Mouse (Mus musculus): ENCODE results near the gene Cd300lf.

Gene Cd300lf

DNA sequence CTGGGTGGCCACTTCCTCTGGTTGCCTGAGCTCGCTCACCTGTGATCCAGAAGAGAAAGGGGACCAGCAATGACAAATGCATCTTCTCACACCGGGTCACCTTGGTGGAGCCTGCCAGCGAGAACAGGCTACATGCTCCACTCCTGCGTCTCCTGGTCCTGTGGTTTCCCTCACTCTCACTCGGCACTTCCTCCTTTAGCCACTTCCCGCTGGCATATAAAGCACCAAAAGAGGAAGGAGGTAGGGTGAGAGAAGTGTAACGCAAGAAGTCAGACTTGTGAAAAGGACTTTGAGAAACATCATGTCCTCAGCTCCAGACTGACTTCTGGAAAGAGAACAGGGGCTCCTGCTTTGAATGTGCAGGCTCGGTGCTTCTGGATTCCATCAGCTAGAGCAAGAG lies at the start of gene Cd300lf:
Cd300lf (minus strand) TSS at position 193 of the 400 bp plus-strand sequence.
- no peak for DNase-seq (ENCODE audit: inconsistent ontology term)

DNA sequence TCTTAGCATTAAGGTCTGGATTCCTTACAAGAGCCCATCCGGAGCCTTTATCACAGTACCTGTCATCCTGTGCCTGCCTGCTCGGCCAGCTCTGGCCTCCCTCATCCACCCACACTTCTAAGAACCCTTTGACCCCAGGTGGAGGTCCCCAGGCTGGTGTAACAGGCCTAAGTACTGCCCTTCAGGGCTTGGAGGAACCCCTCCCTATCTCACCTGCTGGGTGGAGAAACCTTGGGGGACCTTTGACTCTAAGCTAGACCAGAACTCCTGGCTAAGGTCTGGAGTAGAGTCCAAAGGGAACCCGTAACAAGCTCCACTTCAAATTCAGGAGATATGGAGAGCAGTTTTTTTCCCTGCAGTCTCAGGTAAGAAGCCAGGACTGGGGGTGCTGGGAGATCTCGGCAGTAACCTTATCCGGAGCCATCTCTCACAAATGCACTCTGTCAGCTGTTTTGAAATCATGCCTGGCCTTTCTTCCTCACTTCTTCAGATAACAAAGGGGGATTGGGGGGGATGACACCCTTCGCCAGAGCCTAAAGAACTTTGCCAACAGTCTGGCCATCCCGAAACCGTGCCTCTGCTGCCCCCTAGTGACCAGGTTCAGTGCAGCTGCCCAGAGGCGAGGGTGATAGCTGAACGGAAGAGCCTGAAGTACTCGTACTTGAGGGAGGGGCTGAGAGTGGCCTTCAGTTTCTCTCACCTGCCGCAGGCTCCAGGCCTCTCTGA lies 48.3 kb upstream of the Cd300lf start:
- peak; percentile 74 for DNase-seq (ENCODE audit: inconsistent ontology term)

DNA sequence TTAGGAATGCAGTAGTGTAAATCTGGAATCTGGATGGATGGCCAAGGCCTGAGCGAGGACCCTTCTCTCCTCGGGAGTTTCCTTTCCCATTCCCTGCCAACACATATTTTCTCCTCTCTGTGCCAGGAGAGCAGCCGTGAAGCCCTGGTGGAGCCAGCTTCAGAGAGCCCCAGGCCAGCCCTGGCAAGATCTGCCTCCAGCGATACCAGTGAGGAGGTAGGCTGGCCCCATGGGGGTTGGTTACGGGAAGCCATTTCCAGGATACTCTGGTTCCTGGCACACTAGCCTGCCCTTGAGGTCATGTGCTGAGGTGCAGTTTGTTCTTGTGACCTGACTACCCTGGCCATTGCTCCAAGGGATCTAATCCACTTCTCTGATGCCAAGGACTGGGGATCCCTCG lies 46.1 kb upstream of the Cd300lf start:
- no peak for DNase-seq (ENCODE audit: inconsistent ontology term)

DNA sequence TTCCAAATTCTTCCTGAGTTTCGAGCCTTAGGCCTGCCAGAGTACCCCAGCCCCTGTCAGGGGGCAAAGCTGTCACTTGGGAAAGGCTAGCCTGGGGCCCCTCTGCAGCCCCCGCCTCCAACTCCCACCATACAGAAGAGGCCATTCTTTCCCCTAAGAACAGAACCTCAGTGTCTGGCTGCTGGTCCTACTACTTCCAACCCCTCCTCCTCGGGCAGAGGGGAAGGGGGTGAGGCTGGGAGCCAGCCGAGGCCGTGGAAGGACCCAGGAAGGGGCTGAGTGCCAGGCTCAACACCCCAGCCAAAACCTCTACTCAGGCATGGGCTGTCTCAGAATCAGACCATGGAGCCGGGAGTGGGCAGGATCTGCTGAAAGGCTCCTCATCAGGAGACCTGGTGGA lies 45.4 kb upstream of the Cd300lf start:
- DNase-seq (ENCODE audit: inconsistent ontology term) = no peak

DNA sequence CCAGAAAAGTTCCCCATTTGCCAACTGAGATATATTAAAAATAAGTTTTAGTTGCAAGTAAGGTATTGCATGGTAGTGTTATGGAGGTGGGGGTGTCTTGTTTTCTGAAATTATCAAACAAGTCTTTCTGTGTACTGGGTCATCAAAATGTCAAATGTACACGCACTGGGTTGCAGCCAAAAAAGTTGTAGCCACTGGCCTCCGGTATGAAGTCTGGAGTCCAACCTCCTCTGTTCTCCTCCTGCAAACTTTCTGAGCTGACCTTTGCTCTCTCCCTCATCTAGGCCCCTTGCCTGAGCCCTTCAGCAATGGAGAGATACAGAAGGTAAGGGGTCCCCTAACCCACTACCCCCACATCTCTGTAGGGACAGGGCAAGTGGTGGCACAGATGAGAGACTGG lies 45.0 kb upstream of the Cd300lf start:
- no peak for DNase-seq (ENCODE audit: inconsistent ontology term)

DNA sequence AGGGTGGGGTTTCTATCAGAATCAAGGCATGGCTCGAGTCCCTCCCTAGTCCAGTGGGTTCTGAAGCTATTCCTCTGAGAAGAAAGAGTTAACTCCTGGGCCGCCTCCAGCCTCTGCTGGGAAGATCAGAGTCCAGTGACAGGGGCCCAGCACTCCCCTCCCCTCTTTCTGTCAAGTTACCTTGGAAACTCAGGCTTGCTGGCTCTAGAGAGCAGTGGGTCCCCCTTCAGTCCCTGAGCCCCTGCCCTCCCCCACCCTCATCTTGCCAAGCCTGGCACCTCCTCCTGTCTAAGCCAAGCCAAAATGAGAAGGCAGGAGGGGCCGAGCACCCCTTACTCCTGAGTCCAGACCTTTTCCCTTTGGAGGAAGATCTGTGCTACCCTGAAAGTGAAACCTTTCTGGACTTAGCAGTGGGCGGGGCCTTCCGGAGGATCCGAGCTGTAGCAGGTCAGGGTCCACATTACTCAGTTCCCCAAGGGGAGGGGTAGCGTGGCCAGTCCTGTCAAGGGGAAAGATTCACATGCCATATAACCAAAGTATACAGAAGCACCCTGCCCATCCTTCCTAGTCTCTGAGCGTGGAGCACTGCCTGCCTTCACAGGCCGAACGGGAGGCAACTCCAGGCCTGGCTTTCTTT lies 43.9 kb upstream of the Cd300lf start:
- DNase-seq (ENCODE audit: inconsistent ontology term) = peak; percentile 45

DNA sequence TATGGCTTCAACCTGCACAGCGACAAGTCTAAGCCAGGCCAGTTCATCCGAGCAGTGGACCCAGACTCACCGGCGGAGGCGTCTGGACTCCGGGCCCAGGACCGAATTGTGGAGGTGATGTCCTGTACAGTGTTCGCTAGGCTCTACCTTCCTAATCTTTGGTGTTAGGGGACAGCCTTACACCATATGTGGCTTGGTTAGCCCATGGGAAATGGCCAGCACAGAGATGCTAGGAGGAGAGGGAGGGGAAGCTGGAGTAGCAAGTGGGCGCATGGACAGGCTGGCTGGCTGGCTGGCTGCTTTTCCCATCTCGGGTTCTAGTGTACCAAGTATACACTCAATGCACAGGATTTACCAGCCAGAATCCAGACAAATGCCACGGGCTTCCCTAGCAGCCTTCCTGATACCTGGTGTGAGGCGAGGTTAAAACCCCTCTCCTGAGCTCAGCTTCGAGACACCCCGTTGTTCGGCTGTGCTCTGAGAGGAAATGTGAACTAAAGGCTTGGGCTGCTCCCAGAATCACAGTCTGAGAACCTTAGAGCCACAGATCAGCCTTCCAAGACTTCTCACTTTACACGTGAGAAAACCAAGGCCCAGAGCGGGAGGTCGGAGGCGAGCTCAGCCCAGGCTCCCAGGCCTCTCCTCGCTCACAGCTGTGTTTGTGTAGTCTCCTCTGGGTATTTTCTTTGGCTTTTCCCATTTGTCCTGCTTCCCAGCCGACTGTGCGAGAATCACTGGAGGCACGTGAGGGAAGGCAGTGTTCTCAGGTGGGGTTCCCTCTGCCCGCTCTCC lies 42.8 kb upstream of the Cd300lf start:
- no peak for DNase-seq (ENCODE audit: inconsistent ontology term)

DNA sequence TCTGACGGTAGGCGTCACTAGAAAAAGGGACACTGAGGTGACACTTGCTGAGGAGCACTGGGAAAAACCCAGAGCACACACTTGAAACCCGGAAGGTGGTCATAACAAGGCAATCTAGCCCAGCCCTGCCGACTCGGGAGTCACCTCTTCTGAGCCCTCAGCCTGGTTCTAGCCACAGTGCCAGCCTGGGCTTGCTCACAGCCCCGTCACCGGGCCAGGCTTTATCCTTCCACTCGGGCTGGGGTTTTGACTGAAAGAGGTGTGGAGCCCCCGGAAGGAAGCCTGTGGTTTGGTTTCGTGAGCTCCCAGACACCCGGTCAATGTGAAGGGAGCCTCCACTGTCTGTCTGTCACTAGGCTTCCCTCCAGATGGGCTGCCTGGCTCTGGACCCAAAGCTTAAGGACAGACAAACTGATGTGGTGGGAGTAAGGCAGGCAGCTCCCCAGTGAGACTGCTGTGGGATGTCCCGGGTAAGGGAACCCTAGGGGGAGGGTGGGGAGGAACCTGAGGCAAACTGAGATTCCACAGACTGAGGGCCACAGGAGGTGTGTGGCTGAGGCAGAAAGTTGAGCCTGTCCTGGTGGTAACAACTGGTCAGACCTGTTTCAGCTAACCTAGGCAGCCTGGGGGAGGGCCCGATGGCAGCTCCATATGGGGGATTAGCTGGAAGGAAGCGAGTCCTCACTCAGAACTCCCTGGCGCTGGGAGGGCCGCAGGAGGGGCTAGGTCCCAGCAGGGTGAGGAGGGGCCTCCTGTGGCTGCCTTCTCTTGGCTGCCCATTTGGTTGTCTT lies 40.0 kb upstream of the Cd300lf start:
- DNase-seq (ENCODE audit: inconsistent ontology term) = no peak

DNA sequence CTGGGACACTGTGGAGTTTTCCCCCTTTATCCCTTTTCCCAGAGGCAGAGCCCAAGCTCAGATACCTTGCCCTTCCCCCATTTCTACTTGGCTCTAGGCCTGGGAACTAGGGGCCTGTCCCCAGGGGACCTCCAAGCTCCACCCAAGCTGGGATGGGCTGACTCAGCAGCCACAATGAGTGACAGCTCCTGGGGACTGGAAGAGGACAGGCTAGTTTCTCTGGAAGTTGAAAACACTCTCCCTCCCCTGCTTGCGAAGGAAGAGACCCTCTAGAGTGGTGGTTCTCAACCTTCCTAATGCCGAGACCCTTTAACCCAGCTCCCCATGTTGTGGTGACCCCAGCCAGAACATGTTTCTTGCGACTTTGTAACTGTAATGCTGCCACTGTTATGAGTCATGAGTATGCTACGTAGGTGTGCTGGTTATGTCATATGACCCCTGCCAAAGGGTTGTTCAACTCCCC lies 39.1 kb upstream of the Cd300lf start:
- DNase-seq (ENCODE audit: inconsistent ontology term) = peak; percentile 55

DNA sequence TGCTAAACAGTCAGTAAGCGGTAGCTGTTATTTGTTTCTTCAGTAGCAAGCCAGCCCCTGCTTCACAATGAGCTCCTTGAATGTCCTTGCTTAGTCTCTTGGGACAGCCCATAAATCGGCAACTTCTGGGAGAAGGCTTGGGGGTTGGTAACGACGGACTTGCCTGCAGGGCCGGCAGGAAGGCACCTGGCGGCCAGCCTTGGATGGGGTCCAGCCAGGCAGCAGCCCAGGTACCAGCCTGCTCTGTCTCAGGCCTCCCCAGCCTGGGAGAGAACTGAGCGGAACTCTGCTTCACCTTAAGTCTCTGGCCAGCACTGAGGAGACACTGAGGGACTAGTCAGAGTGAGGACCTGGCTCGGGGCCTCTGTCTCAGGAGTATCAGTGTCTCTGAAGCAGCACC lies 37.3 kb upstream of the Cd300lf start:
- DNase-seq (ENCODE audit: inconsistent ontology term) = no peak

DNA sequence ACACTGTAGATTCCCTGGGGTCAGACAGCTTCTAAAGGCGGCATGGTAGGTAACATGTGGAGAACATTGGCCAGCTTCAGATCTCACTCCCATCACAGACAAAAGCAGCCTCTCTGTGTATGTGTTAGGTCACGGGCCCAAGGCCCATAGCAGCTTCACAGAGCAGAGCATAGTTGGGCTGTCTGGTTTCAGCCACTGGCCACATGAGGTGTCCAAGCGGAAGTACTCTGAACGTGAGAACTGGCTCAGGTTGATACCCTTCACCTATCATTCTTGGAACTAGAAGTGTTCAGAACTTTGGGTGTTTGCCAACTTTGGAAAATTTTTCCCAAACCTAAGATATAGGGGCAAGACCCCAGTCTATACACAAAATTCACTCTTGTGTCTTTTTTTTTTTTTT lies 35.6 kb upstream of the Cd300lf start:
- DNase-seq (ENCODE audit: inconsistent ontology term) = no peak

DNA sequence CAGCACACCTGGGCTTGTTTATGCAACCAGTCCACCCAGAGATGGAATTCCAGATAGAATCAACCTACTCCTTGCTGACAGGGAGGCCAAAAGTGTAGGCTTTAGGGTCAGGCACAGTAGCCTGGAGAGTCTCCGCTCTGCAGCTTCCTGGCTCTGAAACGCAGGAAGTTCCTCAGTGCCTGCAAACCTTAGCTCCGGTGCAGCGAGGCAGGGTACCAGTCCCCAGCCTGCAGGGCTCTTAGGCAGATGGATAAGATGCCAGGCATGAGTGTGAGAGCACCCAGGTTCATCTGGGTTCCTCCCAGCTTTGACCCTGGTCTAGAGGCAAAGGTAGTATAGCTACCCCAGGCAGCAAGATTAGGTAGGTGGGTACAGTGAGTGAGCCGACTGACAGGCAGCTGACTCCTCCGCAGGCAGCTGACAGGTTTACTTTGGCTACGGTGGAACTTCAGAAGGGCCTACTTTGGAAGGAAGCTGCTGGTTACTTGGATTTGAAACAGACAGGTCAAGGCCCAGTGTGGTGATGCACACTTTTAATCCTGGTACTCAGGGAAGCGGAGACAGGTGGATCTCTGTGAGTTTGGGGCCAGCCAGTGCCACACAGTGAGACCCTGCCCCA lies 33.9 kb upstream of the Cd300lf start:
- DNase-seq (ENCODE audit: inconsistent ontology term) = no peak

DNA sequence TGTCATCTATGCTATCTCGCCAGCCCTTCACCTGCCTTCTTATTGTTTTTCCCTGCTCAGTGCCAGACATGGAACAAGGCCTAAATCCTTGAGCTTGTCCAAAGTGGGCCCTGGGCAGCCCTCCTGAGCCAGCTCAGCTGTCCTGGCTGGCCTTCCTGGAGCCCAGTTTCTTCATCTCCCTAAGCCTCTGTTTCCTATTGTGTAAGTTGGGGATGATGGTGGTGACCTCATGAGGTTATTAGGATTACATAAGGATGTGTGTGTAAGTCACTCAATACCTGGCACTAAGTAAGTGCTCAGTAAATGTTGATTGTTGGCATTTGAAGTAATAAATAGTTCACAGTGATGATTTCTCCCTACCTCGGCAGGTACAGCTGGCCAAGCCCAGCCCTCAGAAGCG lies 33.0 kb upstream of the Cd300lf start:
- DNase-seq (ENCODE audit: inconsistent ontology term) = no peak

DNA sequence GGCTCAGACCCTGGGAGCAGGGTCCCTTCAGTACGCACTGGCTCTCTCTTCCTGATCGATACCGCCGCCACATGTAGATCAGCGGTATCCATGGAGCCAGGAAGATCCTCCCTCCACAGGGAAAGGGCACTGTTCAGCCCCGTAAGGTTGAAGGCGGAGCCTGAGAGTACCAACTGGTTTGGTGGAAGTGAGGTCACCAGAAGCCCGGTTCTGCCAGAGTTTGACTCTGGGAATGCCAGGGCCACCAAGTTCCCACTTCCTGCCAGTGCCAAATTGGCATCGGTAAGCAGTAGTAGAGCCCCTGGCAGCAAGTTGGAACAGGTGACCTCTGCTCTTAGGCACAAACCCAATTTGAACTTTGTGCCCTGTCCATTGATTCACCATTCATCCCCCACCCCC lies 31.2 kb upstream of the Cd300lf start:
- peak; percentile 66 for DNase-seq (ENCODE audit: inconsistent ontology term)

DNA sequence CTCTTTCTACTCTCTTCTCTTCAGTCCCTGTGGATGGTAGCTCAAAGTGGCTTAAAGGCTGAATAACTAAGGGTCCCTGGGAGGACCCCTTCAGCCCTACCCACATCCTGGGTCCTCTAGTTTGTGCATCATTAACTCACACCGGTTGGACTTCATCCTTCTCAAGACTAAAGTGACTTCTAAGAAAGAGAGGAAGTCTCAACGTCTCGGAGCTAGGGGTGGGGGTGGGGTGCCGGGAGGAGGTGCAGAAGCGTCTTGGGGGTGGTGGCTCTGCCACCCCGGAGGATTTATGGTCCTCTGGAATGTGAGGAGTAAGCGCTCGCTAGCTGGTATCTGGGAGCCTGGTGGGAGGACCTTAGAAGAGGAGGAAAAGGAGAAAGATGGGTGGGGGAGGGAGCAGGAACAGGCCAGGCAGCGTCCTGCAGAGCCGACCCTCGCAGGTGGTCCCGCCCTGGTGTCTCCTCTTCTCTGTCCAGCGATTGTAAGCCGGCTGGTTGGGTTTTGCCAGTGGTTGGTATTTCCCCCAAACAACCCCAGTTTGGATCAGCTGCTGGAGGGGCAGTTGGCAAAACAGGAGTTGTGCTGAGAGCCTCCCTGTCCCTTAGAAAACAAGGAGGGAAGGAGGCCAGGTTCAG lies 30.7 kb upstream of the Cd300lf start:
- DNase-seq (ENCODE audit: inconsistent ontology term) = no peak

DNA sequence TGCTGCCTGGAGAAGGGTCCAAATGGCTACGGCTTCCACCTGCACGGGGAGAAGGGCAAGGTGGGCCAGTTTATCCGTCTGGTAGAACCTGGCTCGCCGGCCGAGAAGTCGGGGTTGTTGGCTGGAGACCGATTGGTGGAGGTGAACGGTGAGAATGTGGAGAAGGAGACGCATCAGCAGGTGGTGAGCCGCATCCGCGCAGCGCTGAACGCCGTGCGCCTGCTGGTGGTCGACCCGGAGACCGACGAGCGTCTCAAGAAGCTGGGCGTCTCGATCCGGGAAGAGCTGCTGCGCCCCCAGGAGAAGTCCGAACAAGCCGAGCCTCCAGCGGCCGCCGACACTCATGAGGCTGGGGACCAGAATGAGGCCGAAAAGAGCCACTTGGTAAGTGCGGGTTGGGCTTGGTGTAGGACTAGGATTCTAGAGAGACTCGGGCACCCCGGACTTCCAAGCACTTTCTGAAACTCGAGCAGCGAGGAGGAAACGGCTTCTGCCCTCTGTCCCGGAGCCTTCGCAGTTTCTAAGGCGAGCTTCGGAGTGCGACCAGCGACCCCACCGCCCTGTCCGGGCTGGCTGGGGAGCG lies 29.9 kb upstream of the Cd300lf start:
- peak; percentile 55 for DNase-seq (ENCODE audit: inconsistent ontology term)

DNA sequence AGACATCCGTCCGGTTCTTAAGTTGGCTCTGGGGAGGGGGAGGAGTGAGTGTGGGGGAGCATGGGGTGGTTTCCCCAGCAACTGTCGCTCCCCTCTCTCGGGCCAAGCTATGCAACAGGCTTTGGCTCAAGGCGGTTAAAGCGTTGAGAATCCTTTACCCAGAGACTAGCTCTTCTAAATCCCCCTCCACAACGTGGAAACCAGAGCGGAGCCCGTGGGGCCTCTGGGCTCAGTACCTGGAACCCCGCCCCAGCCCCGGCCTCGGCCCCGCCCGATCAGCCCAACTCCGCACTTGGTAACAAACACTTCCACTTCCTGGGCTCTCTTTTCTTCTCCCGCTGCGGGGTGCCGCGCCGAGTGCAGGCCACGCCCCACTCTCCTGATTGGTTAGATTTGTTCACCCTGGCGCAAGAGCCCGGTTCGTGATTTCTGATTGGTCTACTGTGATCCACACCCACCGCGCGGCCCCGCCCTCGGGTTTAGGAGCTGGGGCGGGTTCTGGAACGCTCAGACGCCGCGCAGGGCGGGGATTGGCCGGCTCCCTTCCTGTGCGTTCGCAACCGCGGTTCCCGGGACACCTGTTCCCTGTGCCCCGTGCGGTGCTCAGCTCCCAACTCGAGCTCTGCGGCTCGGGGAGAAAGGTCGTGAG lies 29.2 kb upstream of the Cd300lf start, which contains the start of gene Slc9a3r1:
Slc9a3r1 (plus strand) TSS at position 510 of the 649 bp plus-strand sequence.
- DNase-seq (ENCODE audit: inconsistent ontology term) = peak; percentile 100

DNA sequence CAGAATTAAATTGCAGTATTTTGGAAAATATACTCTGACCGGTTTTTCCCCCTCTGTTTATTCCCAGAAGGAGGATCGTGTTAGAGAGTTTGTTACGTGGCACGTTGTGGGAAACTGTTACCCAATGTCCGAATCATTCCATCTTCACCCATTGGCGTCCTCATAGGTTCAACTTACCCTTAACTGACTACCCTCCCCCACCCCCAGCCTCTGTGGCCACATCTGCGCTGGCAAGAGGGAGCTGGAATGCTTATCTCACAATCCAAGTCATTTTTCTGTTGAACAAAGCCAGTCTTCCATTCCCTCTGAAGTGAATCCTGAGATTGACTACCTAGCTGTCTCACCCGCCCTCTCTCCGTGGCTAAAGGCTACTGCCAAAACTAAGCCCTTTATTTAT lies 28.4 kb upstream of the Cd300lf start:
- DNase-seq (ENCODE audit: inconsistent ontology term) = no peak

DNA sequence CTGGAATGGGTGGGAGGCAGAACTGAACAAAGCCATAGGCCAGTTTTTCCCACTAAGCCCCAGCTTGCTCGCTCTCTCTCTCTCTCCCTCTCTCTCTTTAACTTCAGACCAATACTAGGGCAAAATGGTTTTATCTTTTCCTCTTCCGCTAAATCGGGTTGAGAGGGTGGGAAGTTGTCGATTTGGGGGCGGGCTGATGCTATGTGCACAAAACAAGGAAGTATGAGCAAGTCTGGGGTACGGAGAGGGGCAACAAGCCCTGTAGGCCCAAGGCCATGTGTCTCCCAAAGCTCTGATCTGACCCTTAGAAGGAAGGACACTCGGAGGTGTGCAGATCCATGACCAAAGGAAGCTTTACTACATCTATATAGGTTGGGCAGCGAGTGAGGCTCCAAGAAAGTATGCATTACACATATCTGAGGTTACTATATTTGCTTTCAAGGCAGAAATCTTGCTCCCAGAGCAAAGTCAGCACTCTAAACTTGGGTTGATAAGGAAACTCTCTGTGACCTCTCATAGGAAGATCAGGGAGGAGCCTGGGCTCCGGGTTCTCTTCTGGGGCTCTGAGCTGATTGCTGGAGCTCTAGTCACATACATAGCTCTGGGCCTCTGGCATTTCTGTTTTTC lies 27.9 kb upstream of the Cd300lf start:
- DNase-seq (ENCODE audit: inconsistent ontology term) = no peak
